Mouse (Mus musculus) cortical plate, adult 2 months (tissue): ENCODE measurements at regions not wholly inside any gene's neighbourhood (a gene's known extent, or its start where the extent isn't known, plus 50 kb on each side); places are given as distances from the start of the nearest gene placed in this dataset.
"Not testable (repeated sequence)": the region's sequence is repeated elsewhere in the genome, so short reads cannot be mapped to it uniquely, and the experiment has no call there.

Experiments
- CTCF ChIP-seq: fragments of 200-500 bp; IDR thresholded peaks from 2 replicates; pipeline ENCODE4 v1.5.1; 2011; ENCODE audit warnings: mild to moderate bottlenecking, control low read depth, low read length; ENCODE audit not compliant: insufficient read depth; ENCODE audit errors: extremely low read depth
- POLR2A ChIP-seq: fragments of 200-500 bp; IDR thresholded peaks from 2 replicates; pipeline ENCODE4 v1.6.1; 2011; ENCODE audit warnings: mild to moderate bottlenecking, low read length, control low read depth; ENCODE audit not compliant: insufficient read depth; ENCODE audit errors: extremely low read depth

DNA sequence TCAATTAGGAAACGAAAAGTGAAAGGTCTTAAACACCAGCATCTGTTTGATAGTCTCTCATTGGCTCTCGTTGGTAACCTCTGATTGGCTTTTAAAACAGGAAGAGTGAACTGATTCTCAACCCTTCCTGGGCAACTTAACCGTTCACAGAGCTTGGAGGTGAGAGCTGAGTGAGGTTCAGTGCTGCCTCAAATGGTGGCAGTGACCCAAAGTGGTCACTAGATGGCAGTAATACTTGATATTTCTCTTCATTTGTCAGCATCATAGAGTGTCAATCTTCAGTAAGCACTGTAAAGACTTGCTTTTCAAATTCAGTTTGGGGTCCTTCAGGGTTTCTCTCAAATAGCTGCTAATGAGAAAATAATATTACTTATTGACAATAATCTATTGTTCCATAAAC, 321.8 kb upstream of the Gdi2 start:
- 0 out of 2 replicates have a peak, but pooled peaks have one; percentile 15 for TF ChIP-seq CTCF
- TF ChIP-seq POLR2A, result not testable (repeated sequence)
